Comparison of ENCODE assay signal across 8 mouse cellular contexts in genomic region chrX:57919886-57920285, GRCm38 (mm10).
A peak's percentile ranks its signal among the peaks of the same experiment; 100 is the strongest.
DNase-seq lines count a peak whose midpoint lies in the region; ATAC-seq lines count a peak whose summit lies in the region.

No protein-coding gene starts in this region.

- H3K27ac ChIP-seq in heart, embryonic 15.5 days, result no peak overlapping the region
- no peak overlapping the region for H3K27ac ChIP-seq in embryonic facial prominence, embryonic 13.5 days
- H3K27ac ChIP-seq in hindbrain, embryonic 16.5 days (ENCODE audit: low read depth, low read length), result no peak overlapping the region
- H3K27ac ChIP-seq in midbrain, embryonic 16.5 days (ENCODE audit: low read length), result no peak overlapping the region; the same call in 1 of the 2 replicates

- no peak for DNase-seq in heart, adult 11 months
- DNase-seq in left cerebral cortex, adult 9 months (ENCODE audit: low spot score in 2 of 2), result no peak
- no peak for DNase-seq in right cerebral cortex, postnatal 14 days

- no peak overlapping the region for H3K9ac ChIP-seq in heart, embryonic 15.5 days
- H3K9ac ChIP-seq in embryonic facial prominence, embryonic 13.5 days, result no peak overlapping the region
- H3K9ac ChIP-seq in hindbrain, embryonic 16.5 days (ENCODE audit: low read depth, low read length), result no peak overlapping the region
- H3K9ac ChIP-seq in midbrain, embryonic 16.5 days (ENCODE audit: low read depth, low read length), result no peak overlapping the region

- no peaks in the 10 kb centered on the region for H3K9me3 ChIP-seq in heart, embryonic 15.5 days (replicated peaks)
- no peaks in the 10 kb centered on the region for H3K9me3 ChIP-seq in embryonic facial prominence, embryonic 13.5 days
- H3K9me3 ChIP-seq in hindbrain, embryonic 16.5 days (ENCODE audit: control insufficient read depth, low read length), result no peaks in the 10 kb centered on the region
- no peaks in the 10 kb centered on the region for H3K9me3 ChIP-seq in midbrain, embryonic 16.5 days (replicated peaks; ENCODE audit: control insufficient read depth, low read length, poor library complexity, severe bottlenecking)

- H3K4me2 ChIP-seq in heart, embryonic 15.5 days, result peak overlapping the region; percentile 49
- peak overlapping the region; percentile 35 for H3K4me2 ChIP-seq in embryonic facial prominence, embryonic 13.5 days
- H3K4me2 ChIP-seq in hindbrain, embryonic 16.5 days (ENCODE audit: low read length), result peak overlapping the region; percentile 39
- peak overlapping the region; percentile 19 for H3K4me2 ChIP-seq in midbrain, embryonic 16.5 days (ENCODE audit: low read length)

- 19% methylated on average over 15 of the region's 17 CpGs for WGBS in heart, embryonic 15.5 days
- WGBS in embryonic facial prominence, embryonic 13.5 days, result 27% methylated on average over 17 of the region's 17 CpGs
- 24% methylated on average over 17 of the region's 17 CpGs for WGBS in hindbrain, embryonic 16.5 days
- 21% methylated on average over 16 of the region's 17 CpGs for WGBS in midbrain, embryonic 16.5 days

- no peaks in the 10 kb centered on the region; the same call in 1 of the 2 replicates for H3K4me1 ChIP-seq in heart, embryonic 15.5 days (replicated peaks)
- H3K4me1 ChIP-seq in embryonic facial prominence, embryonic 13.5 days, result no peaks in the 10 kb centered on the region
- H3K4me1 ChIP-seq in hindbrain, embryonic 16.5 days (ENCODE audit: control insufficient read depth, insufficient read depth, low read depth, low read length), result no peaks in the 10 kb centered on the region
- no peaks in the 10 kb centered on the region for H3K4me1 ChIP-seq in midbrain, embryonic 16.5 days (ENCODE audit: control insufficient read depth, insufficient read depth, low read length)

- H3K27me3 ChIP-seq in heart, embryonic 15.5 days, result peaks cover 61% of the 10 kb centered on the region
- H3K27me3 ChIP-seq in embryonic facial prominence, embryonic 13.5 days, result peaks cover 81% of the 10 kb centered on the region
- H3K27me3 ChIP-seq in hindbrain, embryonic 16.5 days (replicated peaks; ENCODE audit: control insufficient read depth, insufficient read depth, low read length), result 0 out of 2 replicates have a peak, but pooled peaks cover 3% of the 10 kb centered on the region
- no peaks in the 10 kb centered on the region; the same call in 1 of the 2 replicates for H3K27me3 ChIP-seq in midbrain, embryonic 16.5 days (ENCODE audit: control insufficient read depth, insufficient read depth, low read depth, low read length)

- no peak for ATAC-seq in heart, embryonic 15.5 days (replicated peaks; ENCODE audit: insufficient number of reproducible peaks, insufficient read depth, low FRiP score, low read depth)
- ATAC-seq in embryonic facial prominence, embryonic 13.5 days (ENCODE audit: insufficient number of reproducible peaks, insufficient read depth, low FRiP score, low TSS enrichment, low read depth), result no peak
- no peak for ATAC-seq in hindbrain, embryonic 16.5 days
- no peak for ATAC-seq in midbrain, embryonic 16.5 days
- no peak for ATAC-seq in cerebellum, adult (ENCODE audit: insufficient number of reproducible peaks, low FRiP score, low TSS enrichment)

- peak overlapping the region; percentile 31 for H3K4me3 ChIP-seq in heart, embryonic 15.5 days
- no peak overlapping the region for H3K4me3 ChIP-seq in embryonic facial prominence, embryonic 13.5 days
- H3K4me3 ChIP-seq in hindbrain, embryonic 16.5 days (ENCODE audit: low read length), result no peak overlapping the region
- H3K4me3 ChIP-seq in midbrain, embryonic 16.5 days (ENCODE audit: low read depth, low read length), result no peak overlapping the region; the same call in 1 of the 2 replicates

- H3K36me3 ChIP-seq in heart, embryonic 15.5 days, result no peaks in the 10 kb centered on the region
- no peaks in the 10 kb centered on the region for H3K36me3 ChIP-seq in embryonic facial prominence, embryonic 13.5 days
- no peaks in the 10 kb centered on the region for H3K36me3 ChIP-seq in hindbrain, embryonic 16.5 days (ENCODE audit: control insufficient read depth, insufficient read depth, low read length)
- H3K36me3 ChIP-seq in midbrain, embryonic 16.5 days (ENCODE audit: control insufficient read depth, insufficient read depth, low read length), result no peaks in the 10 kb centered on the region
